Mouse (Mus musculus) monocyte, adult 5-6 weeks (primary cell): ENCODE results near the gene Nfatc2. TPM values are rescaled to one million over a fixed set of nuclear protein-coding genes. Genes with fewer than 3 reads are reported as not detected.

Source experiments
- ATAC-seq: fragments of 153-309, 156-312 bp; replicated peaks from 2 replicates; pipeline ENCODE4 v1.8.0; 2017; ENCODE audit warnings: mild to moderate bottlenecking; ENCODE audit not compliant: low TSS enrichment, insufficient number of reproducible peaks, severe bottlenecking, poor library complexity, low FRiP score
- total RNA-seq: library from RNA; stranded (forward); fragments of 200-1000, 200-491, 200-594 nt; gene quantifications from 3 replicates; pipeline ENCODE4 v1.2.3, GENCODE M21; 2017

The Nfatc2 gene
- total RNA-seq, 1 experiment from 2014 or later = 6.1 TPM

DNA sequence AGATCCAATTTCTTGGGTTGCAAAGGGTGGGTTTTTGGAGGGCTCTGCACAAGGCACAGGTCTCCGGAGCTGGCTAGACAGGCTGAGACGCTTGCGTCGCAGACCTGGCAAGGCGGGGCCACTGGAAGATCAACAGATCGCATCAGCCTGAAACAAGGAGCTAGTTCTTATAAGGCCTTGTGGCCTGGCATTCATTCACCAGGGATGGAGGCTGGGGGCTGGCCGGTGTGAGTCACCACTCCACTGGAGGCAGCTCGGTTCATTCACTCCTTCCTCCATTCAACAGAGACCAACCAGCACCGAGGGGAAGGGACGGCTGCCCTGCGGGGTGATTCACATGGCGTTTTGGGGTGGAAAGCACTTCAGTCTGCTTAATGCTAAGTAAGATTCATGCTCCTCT is 52.1 kb downstream of the Nfatc2 start:
- no peak for ATAC-seq

DNA sequence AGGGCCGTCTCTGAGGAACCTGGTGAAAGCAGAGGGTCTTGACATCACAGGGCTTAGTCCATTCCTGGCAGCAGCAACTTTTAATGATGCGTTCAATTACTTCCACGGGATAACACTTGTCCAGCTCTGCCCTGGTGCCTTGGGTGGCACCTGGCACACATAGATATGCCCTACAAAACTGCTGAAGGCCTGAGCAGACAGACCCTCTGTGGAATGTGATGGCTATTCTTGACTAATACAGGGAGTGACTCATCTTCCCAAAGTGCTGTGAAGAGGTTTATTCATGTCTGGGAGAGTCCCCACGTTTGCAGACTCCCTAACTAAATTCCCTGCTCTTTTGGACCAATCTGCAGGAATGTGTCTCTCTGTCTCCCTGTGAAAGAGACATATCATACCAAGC is 53.4 kb downstream of the Nfatc2 start:
- no peak for ATAC-seq

GRCm38 (mm10) chr2:168545901-168546557 is 55.4 kb downstream of the Nfatc2 start:
- ATAC-seq = no peak

DNA sequence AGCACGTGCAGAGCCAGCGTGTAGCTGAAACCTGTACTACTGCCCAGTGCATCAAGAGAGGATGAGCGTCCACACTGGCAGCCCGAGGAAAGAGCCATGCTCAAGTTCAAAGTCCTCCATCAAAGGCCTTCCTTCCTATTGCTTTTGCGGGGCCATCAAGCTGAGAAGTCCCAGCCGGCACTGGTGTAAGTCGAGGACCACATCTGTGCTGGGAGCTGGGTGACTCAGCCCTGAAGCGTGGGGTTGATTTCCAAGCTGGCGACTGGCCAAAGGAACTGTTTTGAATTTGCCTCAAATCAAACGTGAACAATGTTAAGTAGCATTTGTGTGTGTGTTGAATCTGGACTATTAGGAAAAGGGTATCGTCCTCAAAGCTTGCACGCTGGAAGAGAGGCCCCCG is 57.4 kb downstream of the Nfatc2 start:
- no peak for ATAC-seq

DNA sequence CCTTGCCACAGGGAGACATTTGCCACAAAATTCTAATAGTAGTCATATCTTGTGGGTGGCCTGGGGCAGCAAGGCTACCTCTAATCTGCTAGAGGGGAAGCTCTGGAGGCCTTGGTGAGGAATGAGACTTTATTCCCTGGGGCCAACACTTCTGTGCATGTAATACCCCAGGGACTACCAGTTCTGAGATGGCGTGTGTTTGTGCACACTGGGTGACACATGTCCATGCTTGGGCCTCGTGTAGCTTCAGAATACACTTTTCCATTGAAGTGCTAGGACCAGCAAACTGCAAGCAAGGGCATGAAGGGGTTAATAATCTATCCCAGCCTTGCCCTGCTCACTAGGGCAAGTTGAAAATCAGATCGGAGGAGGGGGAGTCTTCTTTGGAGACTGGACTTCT is 58.4 kb downstream of the Nfatc2 start:
- ATAC-seq = no peak

DNA sequence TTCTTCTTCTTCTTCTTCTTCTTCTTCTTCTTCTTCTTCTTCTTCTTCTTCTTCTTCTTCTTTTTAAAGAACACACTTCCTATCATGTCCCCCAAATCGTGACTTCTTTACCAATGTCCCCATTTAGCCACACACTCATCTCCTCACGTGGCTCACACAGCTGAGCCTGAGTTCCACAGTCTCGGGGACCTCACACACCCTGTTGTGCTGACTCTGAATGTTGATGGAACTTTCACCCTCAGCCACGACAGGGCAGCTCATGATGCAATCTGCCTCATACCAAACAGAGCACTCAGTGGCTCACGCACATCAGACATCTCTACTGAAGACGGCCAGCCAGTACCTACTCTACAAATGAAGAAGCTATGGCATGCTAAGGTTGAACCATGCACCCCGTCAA is 60.2 kb downstream of the Nfatc2 start:
- ATAC-seq = no peak

DNA sequence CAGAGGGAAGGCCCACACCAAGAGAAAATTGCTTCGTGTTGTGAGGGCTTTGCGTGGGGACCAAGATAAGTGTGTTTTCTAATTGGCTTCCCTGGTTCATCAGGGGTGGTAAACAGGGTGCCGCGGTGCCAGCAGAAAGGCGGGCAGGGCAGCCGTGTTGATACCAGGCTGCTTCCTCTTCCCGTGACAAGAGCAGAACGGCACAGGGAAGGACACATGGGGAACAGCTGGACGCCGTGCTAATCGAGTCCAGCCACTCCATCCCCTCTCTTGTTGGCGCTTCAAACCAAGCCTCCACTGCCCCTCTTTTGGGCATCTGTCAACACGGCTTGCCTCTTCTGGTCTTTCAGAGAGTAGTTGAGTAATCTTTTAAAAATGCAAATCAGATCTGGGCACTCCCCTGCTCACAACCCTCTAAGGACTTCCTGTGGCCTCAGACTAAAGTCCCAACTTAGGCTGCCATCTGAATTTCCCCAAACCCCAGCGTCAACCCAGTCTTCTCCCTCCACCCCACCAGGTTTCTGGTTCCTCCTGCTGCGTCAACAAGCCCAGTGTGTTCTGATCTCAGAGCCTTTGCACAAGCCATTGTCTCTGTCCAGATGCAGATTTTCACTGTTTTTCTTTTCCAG is 61.7 kb downstream of the Nfatc2 start:
- peak; percentile 77 for ATAC-seq

GRCm38 (mm10) chr2:168539026-168539425 is 62.4 kb downstream of the Nfatc2 start:
- no peak for ATAC-seq

GRCm38 (mm10) chr2:168532061-168532833 is 69.2 kb downstream of the Nfatc2 start:
- no peak for ATAC-seq

DNA sequence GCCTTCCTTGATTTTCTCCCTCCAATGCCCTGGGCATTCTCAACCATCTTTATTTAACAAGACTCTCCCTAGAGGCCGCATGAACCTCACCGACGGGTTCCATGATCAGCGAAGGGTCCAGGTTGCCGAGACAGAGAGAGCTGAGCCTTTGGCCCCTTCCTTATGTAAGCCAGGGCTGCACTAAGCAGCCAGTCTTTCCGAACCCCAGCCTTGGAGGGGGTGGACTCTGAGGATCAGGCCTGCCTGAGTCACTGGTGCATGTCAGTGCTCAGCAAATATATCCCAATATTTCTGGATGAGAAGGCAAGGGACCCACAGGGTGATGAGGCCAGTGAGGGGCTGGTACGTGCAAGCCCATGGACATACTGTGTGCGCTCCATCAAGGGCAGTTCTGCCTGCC is 72.9 kb downstream of the Nfatc2 start:
- no peak for ATAC-seq

DNA sequence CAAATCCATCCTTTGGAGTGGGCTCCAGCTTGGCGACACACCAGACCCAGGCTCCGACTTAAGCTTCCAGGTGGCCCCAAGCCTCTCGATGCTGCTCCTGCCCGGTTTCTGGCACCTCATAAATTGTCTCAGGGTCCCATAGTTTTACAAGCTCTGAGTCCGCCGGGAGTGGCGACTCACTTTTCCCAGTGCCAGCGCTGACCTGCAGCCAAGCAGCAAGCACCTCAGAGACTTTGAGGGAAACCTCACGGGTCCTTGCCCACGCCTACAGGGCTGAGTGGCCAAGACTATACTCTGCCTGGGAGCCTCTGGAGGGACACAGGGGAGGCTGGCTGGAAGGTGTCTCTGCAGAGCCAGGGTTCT is 74.0 kb downstream of the Nfatc2 start:
- no peak for ATAC-seq

DNA sequence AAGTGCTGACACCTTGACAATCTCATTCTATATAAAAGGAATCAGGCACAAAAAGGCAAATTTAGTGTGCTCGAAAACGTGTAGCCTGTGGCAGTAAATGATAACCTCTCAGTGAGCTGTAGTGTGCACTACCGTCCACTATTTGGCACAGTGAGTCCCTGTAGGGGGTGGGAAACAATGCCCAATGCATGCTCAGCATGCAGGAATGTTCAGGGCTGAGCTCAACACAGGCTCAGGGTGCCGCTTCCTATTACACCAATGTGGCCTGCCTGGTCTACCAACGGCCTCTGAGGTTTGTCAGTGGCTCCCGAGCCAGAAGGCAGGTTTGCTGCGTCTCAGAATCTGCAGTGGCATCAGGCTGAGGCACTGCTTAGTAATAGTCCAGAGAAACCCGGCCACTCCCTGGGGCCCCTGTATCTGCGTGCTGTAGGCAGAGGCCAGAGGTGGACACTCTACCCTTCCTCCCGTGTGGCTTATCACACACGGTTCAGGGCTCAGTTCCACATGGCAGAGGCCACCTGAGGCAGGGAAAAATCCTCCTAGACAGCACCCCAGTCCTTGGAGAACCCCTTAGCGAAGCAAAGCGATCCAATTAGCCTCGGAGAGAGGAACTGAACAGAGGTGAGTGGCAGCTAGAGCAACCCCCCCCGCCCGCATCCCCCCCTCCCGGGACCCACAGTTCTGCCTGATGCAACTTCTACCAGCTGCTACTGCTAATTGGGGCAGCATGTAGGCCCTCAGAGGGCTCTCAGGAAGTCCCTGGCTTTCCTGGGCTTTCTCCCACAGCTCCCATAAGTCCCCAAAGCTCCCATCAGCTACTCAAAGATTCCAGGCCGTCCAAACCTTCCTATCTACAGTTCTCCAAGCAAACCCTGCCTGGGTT is 74.7 kb downstream of the Nfatc2 start:
- ATAC-seq = no peak

DNA sequence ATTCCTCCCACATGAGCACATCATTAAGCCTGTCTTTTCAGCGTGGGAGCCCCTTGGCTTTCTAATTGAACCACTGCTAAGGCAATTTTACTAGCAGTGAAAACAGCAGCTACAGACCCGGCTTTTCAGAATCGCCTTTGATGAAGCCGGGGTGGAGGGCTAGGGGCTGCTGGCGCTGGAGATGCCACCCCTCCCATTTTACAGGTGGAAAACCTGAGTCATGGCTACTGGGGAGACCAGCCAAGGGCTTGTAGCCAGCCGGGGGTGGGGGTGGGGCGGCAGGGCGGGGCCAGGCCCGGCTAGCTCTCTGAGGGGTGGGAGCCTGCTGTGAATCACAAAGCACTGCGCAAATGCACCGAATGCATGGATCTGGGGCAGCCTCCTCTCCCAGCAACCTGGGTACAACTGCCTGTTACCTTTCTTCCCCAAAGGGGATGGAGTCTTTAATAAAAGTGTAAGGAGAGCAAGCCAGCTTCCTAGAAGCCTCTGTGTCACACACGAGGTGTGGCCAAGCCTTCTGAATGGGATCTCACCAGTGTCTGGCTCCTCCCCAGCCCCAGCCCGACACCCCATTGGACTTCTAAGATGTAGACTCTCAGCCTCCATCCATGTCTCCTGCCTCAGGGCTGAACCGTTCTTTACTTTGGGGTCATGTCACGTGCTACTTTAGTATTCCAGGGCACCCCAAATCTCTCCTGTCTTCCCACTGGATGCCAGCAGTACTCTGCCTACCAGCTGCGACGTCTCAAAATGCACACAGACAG is 75.9 kb downstream of the Nfatc2 start:
- no peak for ATAC-seq

DNA sequence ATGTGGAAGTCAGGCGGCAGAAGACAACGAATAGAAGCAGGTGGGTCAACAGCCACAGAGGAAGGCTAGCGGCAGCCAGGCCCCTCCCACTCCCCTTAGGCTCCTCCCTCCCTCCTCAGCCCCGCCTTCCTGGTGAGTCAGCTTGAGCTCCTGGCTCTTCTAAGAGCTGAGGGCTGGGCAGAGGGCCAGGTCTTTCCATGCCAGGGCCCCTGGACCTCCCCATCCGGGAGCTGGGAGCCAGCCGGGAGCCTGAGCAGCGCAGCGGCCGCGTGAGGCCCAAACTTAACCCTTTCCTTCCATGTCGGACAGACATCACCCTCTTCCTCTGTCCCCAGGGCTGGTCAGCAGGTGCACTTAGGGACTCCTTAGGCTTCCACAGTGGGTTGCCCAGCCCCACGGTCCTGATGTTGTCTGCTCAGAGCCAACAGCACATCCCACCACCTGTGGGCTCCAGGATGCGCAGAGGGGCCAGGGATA is 76.5 kb downstream of the Nfatc2 start:
- peak; percentile 52; the same call in 1 of the 2 replicates for ATAC-seq

DNA sequence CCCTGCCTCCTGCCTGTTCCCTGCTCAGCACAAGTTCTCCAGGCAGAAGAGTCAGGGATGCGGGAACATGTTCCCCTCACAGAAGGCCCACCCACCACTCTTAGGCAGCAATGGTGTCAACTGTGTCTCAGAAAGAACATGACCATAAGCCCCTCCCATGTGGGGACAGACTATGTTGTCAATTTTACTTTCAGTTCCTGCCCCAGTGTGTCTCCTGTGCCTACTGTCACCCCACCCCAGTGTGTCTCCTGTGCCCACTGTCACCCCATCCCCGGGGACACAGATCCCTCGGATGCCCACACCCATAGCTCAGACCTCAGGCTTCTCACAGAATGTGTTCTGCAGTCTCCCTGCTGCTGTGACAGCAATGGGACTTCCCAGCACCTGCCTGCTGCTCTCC is 79.2 kb downstream of the Nfatc2 start:
- no peak for ATAC-seq

DNA sequence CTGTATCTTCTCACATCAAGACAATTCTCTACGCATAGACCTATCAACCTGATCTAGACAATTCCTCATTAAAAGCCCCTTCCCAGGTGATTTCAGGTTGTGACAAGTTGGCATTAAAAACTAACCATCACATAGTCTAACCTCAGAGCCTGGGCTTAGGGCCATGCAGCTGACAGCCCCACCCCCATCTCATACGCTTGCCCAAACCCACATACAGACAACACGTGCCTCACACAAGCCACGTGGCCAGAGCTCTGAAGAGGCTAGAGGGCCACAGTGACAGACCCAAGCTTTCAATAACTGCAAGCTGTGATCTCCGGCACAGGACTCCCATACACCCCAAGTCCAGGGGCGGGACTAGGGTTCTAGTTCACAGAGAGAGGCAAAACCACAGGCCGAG is 80.7 kb downstream of the Nfatc2 start:
- no peak for ATAC-seq

DNA sequence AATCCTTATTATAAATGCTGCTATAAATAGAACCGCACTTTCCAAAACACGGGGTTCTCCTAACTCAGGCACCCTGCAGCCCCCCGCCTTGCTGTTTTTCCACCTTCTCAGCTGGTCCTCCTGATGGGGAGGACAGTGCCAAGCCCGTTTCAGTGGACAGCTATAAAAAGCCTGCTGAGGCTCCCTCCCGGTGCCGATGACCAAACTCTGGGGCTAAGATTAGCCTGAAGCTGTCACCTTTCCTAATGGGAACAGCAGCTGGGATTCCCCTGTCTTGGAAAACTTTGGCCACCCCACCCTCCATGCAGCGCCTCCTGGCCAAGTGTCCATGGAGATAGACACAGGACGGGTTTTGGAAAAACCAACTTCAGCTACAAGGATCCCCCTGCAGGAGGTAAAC is 81.9 kb downstream of the Nfatc2 start:
- no peak for ATAC-seq

DNA sequence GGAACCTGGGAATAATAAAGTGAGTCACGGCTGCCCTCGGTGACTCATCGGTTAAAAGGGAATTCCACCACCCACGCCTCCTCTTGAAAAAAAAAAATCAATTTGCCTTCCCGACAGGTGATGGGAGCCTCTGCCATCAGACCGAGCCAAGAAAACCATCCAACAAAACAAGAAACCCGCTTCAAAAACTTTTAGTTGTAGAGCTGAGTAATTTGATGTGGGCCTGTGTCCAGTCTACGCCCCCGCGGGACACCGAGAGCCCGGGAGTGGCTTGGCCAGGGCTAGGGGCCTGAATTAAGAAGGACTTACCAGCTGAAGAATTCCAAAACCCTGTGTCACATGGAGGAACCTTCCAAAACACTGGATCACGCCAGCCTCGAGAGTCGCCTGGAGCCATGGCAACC is 83.2 kb downstream of the Nfatc2 start:
- ATAC-seq = no peak
